In genomic region chr14:52244041-52244689, GRCm38 (mm10) we compare ENCODE assay signal across 8 mouse cellular contexts. TPM values are rescaled to one million over a fixed set of nuclear protein-coding genes. Genes with fewer than 3 reads are reported as not detected.
DNase-seq lines count a peak whose midpoint lies in the region; ATAC-seq and TF ChIP-seq lines count a peak whose summit lies in the region.

No protein-coding gene starts in this region.

- peak overlapping the region; percentile 83 for H3K9ac ChIP-seq in hindbrain, postnatal 0 days (replicated peaks; ENCODE audit: low read length)

- no peak for TF ChIP-seq CTCF in gastrocnemius, adult 2 months (IDR thresholded peaks at IDR 0.05)
- TF ChIP-seq CTCF in hindbrain, postnatal 0 days (IDR thresholded peaks at IDR 0.05; ENCODE audit: low read depth) = no peak
- TF ChIP-seq CTCF in left cerebral cortex, adult 2 months (IDR thresholded peaks at IDR 0.05) = no peak

- no peaks in the 10 kb centered on the region for H3K9me3 ChIP-seq in hindbrain, postnatal 0 days (ENCODE audit: low read length)

- DNase-seq in ZHBTc4 (ENCODE audit: low read depth, low spot score) = peak; percentile 99
- peak; percentile 98 for DNase-seq in gastrocnemius, adult 2 months
- peak; percentile 99 for DNase-seq in hindbrain, postnatal 0 days (ENCODE audit: low spot score)
- DNase-seq in left cerebral cortex, adult 2 months (ENCODE audit: extremely low spot score in 1 of 2, low spot score in 2 of 2) = peak; percentile 98 to 99
- DNase-seq in right cerebral cortex, adult 2 months (ENCODE audit: low spot score in 2 of 2) = peak; percentile 99 to 100
- DNase-seq in urinary bladder, postnatal 14 days (ENCODE audit: low spot score) = peak; percentile 100

- no peaks in the 10 kb centered on the region for H3K36me3 ChIP-seq in hindbrain, postnatal 0 days (ENCODE audit: insufficient read depth, low read length)

- no peaks in the 10 kb centered on the region for H3K27me3 ChIP-seq in hindbrain, postnatal 0 days (ENCODE audit: insufficient read depth, low read length)

- peak overlapping the region; percentile 93 for H3K4me3 ChIP-seq in gastrocnemius, adult 2 months
- H3K4me3 ChIP-seq in hindbrain, postnatal 0 days (ENCODE audit: low read length) = peak overlapping the region; percentile 80
- H3K4me3 ChIP-seq in left cerebral cortex, adult 2 months = peak overlapping the region; percentile 69

- under 1% methylated on average over 32 of the region's 32 CpGs for WGBS in hindbrain, postnatal 0 days

- peaks cover 12% of the 10 kb centered on the region; the same call in 1 of the 2 replicates for H3K4me1 ChIP-seq in hindbrain, postnatal 0 days (ENCODE audit: insufficient read depth, low read length)

- H3K27ac ChIP-seq in gastrocnemius, adult 2 months = peak overlapping the region; percentile 93
- H3K27ac ChIP-seq in hindbrain, postnatal 0 days = peak overlapping the region; percentile 67; the same call in 1 of the 2 replicates
- peak overlapping the region; percentile 86 for H3K27ac ChIP-seq in left cerebral cortex, adult 2 months

- intact Hi-C loops in gastrocnemius, adult 2 months (cut with DNase I) = no loop called here
- intact Hi-C loops in left cerebral cortex, adult 2 months (cut with DNase I) = loop anchor here (1.0 kb wide), 1 partner anchor 13 kb away; the partner anchor contains the start of gene Chd8

- peak; percentile 100 for ATAC-seq in common myeloid progenitor, adult 5-6 weeks (replicated peaks; ENCODE audit: low read depth, poor library complexity, severe bottlenecking)
- peak; percentile 100 for ATAC-seq in hindbrain, postnatal 0 days
- peak; percentile 100 for ATAC-seq in megakaryocyte, adult 5-6 weeks (ENCODE audit: poor library complexity, severe bottlenecking)

- H3K4me2 ChIP-seq in hindbrain, postnatal 0 days (ENCODE audit: low read depth, low read length) = peak overlapping the region; percentile 79

RNA-seq across cellular contexts. Expression of gene Chd8, which starts 13.4 kb away (rescaled TPM):
- total RNA-seq in common myeloid progenitor, adult 5-6 weeks (2017) = 78.3 and 103 TPM in 2 replicates
- 10 to 100 TPM; 33.4 to 34.9 TPM for total RNA-seq in gastrocnemius, adult 2 months (2021)
- total RNA-seq in hindbrain, postnatal 0 days (2014; rRNA removed) = 71.2 and 83.0 TPM in 2 replicates
- polyA plus RNA-seq in hindbrain, postnatal 0 days (2015; fragmentation: Nextera tagmentation; extraction: Ambion mirVana) = 32.6 and 32.9 TPM in 2 replicates
- total RNA-seq in left cerebral cortex, adult 2 months (2021) = 100 to 1,000 TPM; 115 to 122 TPM
- total RNA-seq in megakaryocyte, adult 5-6 weeks (2015) = 73.1 and 77.7 TPM in 2 replicates
- total RNA-seq in megakaryocyte, adult 5-6 weeks (2017) = 36.9 and 47.6 TPM in 2 replicates

RNA-seq across cellular contexts. Expression of gene Tox4, which starts 34.8 kb away (rescaled TPM):
- total RNA-seq in common myeloid progenitor, adult 5-6 weeks (2017) = 42.2 and 42.7 TPM in 2 replicates
- 10 to 100 TPM; 48.0 to 56.2 TPM for total RNA-seq in gastrocnemius, adult 2 months (2021)
- total RNA-seq in hindbrain, postnatal 0 days (2014; rRNA removed) = 61.0 and 62.1 TPM in 2 replicates
- polyA plus RNA-seq in hindbrain, postnatal 0 days (2015; fragmentation: Nextera tagmentation; extraction: Ambion mirVana) = 41.9 and 45.6 TPM in 2 replicates
- 10 to 100 TPM; 62.6 to 66.0 TPM for total RNA-seq in left cerebral cortex, adult 2 months (2021)
- 29.9 and 33.1 TPM in 2 replicates for total RNA-seq in megakaryocyte, adult 5-6 weeks (2015)
- total RNA-seq in megakaryocyte, adult 5-6 weeks (2017) = 37.7 and 41.4 TPM in 2 replicates

RNA-seq across cellular contexts. Expression of gene Rab2b, which starts 35.2 kb away (rescaled TPM):
- 9.9 and 11.4 TPM in 2 replicates for total RNA-seq in common myeloid progenitor, adult 5-6 weeks (2017)
- total RNA-seq in gastrocnemius, adult 2 months (2021) = 1 to 10 TPM; 1.9 to 3.5 TPM
- total RNA-seq in hindbrain, postnatal 0 days (2014; rRNA removed) = 43.9 and 45.5 TPM in 2 replicates
- 38.8 and 48.5 TPM in 2 replicates for polyA plus RNA-seq in hindbrain, postnatal 0 days (2015; fragmentation: Nextera tagmentation; extraction: Ambion mirVana)
- 10 to 100 TPM; 35.8 to 37.2 TPM for total RNA-seq in left cerebral cortex, adult 2 months (2021)
- 5.3 and 7.8 TPM in 2 replicates for total RNA-seq in megakaryocyte, adult 5-6 weeks (2015)
- 3.6 and 4.6 TPM in 2 replicates for total RNA-seq in megakaryocyte, adult 5-6 weeks (2017)

RNA-seq across cellular contexts. Expression of gene Supt16, which starts 46.9 kb away (rescaled TPM):
- total RNA-seq in common myeloid progenitor, adult 5-6 weeks (2017) = 251 and 267 TPM in 2 replicates
- total RNA-seq in gastrocnemius, adult 2 months (2021) = 10 to 100 TPM; 12.3 to 15.5 TPM
- total RNA-seq in hindbrain, postnatal 0 days (2014; rRNA removed) = 28.2 and 28.4 TPM in 2 replicates
- 43.5 and 43.8 TPM in 2 replicates for polyA plus RNA-seq in hindbrain, postnatal 0 days (2015; fragmentation: Nextera tagmentation; extraction: Ambion mirVana)
- total RNA-seq in left cerebral cortex, adult 2 months (2021) = 10 to 100 TPM; 52.5 to 54.7 TPM
- total RNA-seq in megakaryocyte, adult 5-6 weeks (2015) = 53.3 and 54.3 TPM in 2 replicates
- total RNA-seq in megakaryocyte, adult 5-6 weeks (2017) = 148 and 153 TPM in 2 replicates

Comparison
In these comparisons a context has a peak if more than half of its experiments do, and no peak if none do; other contexts are left out.
1. Peak in every context shown above with its lines: DNase-seq, ATAC-seq, H3K4me3 ChIP-seq and H3K27ac ChIP-seq.